Mouse (Mus musculus) embryonic facial prominence, embryonic 13.5 days (tissue): ENCODE data around the gene Atg9a. TPM values are rescaled to one million over a fixed set of nuclear protein-coding genes. Genes with fewer than 3 reads are reported as not detected.
A peak's percentile ranks its signal among the peaks of the same experiment; 100 is the strongest.
"Not testable (repeated sequence)": the region's sequence is repeated elsewhere in the genome, so short reads cannot be mapped to it uniquely, and the experiment has no call there.

Source experiments
- ATAC-seq: fragments of 200-750 bp; cut with Nextera tagmentation; 2 replicates; pipeline ENCODE4 v1.8.0; 2017; ENCODE audit warnings: low read depth; ENCODE audit not compliant: insufficient number of reproducible peaks, insufficient read depth, low FRiP score, low TSS enrichment
- H3K27ac ChIP-seq: fragments of 300-500 bp; sonication (generic); 2 replicates; pipeline ENCODE4 v1.5.1; 2015; ENCODE audit warnings: moderate library complexity, mild to moderate bottlenecking, inconsistent platforms
- H3K27me3 ChIP-seq: fragments of 300-500 bp; sonication (generic); 2 replicates; pipeline ENCODE4 v1.6.1; 2015; ENCODE audit warnings: mild to moderate bottlenecking, inconsistent platforms
- H3K36me3 ChIP-seq: fragments of 300-500 bp; sonication (generic); 2 replicates; pipeline ENCODE4 v1.6.1; 2015; ENCODE audit warnings: mild to moderate bottlenecking, inconsistent platforms
- H3K4me1 ChIP-seq: fragments of 300-500 bp; sonication (generic); 2 replicates; pipeline ENCODE4 v1.6.1; 2015; ENCODE audit warnings: inconsistent platforms
- H3K4me2 ChIP-seq: fragments of 300-500 bp; sonication (generic); 2 replicates; pipeline ENCODE4 v1.6.1; 2015; ENCODE audit warnings: moderate library complexity, mild to moderate bottlenecking, inconsistent platforms
- H3K4me3 ChIP-seq: fragments of 300-500 bp; sonication (generic); 2 replicates; pipeline ENCODE4 v1.5.1; 2015; ENCODE audit warnings: mild to moderate bottlenecking, inconsistent platforms
- H3K9ac ChIP-seq: fragments of 300-500 bp; sonication (generic); 2 replicates; pipeline ENCODE4 v1.6.1; 2015; ENCODE audit warnings: mild to moderate bottlenecking, inconsistent platforms
- H3K9me3 ChIP-seq: fragments of 300-500 bp; sonication (generic); 2 replicates; pipeline ENCODE4 v1.6.1; 2016; ENCODE audit warnings: inconsistent platforms
- WGBS: fragments of 180-500 bp; shearing (Covaris S2); methylation state at CpG from one replicate; pipeline ENCODE4 v1.1.7; 2015; ENCODE audit warnings: mixed read lengths; 5-methylcytosine and 5-hydroxymethylcytosine counted together
- polyA plus RNA-seq: library from polyadenylated mRNA; unstranded; fragments of >200 nt; fragmentation: Nextera tagmentation; extraction: Ambion mirVana; gene quantifications from 2 replicates; pipeline ENCODE4 v1.2.1, GENCODE M21; 2015

Atg9a gene
- polyA plus RNA-seq, result 28.4 and 30.8 TPM in 2 replicates

DNA sequence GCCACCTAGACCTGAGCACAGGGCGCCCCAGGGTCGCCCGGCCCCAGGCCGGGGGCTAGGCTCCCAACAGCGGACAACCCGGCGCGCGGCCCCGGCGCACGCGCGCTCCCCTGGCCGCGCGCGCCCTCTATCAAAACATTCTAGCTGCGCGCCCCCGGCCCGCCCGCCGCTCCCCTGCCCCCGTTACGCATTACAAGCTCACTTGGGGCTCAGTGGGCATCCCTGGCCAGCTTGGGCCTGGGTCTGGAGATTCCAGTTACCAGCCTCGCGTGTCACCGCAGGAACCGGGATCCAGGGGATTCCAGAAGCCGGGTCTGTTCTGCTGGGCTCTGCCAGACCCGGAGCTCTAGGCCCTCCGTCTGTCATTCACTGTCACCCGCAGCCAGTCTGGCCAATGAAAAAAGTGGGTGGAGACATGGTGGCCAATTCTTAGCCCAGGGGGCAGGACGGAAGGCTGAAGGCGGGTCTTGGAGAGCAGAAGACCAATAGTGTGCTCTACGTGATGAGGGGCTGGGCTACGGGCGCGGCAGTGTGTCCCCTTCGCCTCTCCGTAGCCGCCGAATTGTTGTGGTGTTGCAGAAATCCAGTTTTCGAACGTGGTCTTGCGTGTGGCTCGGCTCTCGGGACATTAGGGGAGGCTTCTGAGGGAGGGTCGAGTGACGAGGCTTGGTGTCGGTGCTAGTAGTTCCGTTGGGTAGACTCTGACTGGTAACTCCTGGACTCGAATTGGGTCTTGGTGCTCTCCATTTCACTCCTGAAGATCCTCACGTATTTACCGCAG, at the start of gene Atg9a, which contains the start of gene Ankzf1:
TSS of gene Atg9a (minus strand) at position 575 of the 781 bp plus-strand sequence.
TSS of gene Ankzf1 (plus strand) at position 530 of the 781 bp plus-strand sequence.
- H3K9me3 ChIP-seq, result no peaks in the 10 kb centered on the region
- H3K27me3 ChIP-seq, result no peaks in the 10 kb centered on the region
- H3K4me3 ChIP-seq, result peak within 1 kb of the TSS; percentile 80
- under 1% methylated on average over 56 of the region's 56 CpGs for WGBS
- H3K27ac ChIP-seq, result peak within 1 kb of the TSS; percentile 95
- peak within 1 kb of the TSS; percentile 90 for H3K4me2 ChIP-seq
- peaks cover 43% of the 10 kb centered on the region for H3K36me3 ChIP-seq
- peak; percentile 98 for ATAC-seq
- H3K4me1 ChIP-seq, result peaks cover 21% of the 10 kb centered on the region
- peak within 1 kb of the TSS; percentile 92 for H3K9ac ChIP-seq

DNA sequence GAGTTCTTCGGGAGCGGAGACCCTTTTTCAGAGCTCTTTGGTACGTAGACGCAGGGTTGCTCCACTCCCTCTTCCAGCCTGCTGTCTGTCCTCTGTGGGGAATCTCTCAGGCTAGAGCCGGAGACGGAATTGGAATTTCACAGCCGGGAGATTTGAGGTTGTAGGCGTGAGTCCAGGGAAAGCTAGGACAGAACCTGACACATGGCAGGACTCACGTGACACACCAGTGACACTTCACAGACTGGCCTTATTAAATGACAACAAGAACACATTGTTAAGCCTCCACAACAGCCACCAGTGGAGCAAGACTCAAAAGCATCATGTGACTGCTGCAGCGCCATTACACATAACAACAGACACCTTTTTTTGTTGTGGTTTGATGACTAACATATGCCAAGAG, 47.6 kb upstream of the Atg9a start:
- WGBS, result 84% methylated on average over 10 of the region's 10 CpGs
- H3K4me2 ChIP-seq, result no peak overlapping the region
- ATAC-seq, result no peak

DNA sequence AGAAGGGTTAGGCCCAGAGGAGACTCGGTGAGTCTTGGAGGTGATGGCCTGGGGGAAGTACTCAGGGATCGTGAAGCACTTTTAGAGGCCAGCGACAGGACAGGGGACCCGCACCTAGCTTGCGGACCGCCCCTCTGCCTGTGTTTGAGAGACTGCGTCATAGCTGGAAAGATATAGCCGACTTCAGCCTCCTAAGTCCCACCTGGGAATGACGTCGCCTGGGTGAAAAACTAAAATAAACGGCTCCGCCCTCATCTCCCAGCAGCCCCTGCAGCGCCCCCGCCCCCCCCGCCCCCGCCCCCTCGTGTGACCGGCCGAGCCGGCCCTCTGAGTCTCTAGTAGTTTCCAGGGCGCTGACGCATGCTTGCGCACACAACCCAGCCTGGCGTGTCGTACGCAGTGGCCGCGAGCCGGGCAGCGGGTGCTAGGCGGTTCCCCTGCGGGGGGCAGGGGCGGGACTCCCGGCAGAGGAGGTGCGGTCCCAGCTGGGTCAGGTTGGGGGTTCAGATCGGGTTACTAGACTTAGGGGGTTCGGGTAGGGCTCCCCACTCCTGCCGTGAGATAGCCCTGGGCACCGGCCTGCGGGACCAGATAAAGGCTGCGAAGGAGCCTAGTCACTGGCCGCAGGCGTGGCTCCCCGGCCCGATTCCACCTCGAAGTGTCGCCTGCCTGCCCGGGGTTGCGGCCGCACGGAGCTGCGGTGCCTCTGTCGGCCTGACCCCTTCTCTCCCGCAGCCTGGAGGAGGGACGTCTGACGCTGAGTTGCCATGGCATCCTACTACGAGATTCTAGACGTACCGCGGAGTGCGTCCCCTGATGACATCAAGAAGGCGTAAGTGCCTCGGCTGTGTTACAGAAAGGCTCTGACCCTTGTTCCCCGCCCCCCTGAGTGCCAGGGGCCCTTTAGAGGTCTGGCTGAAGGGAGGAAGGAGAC, 44.4 kb upstream of the Atg9a start, which contains the start of gene Dnajb2:
TSS of gene Dnajb2 (plus strand) at position 290 of the 934 bp plus-strand sequence.
- ATAC-seq, result peak; percentile 82

More for the DNA sequence above, 47.6 kb upstream of the Atg9a start:
- H3K27ac ChIP-seq, result no peak overlapping the region
- peaks cover 51% of the 10 kb centered on the region for H3K36me3 ChIP-seq
- H3K4me1 ChIP-seq, result peaks cover 14% of the 10 kb centered on the region
- no peaks in the 10 kb centered on the region for H3K27me3 ChIP-seq
- no peaks in the 10 kb centered on the region for H3K9me3 ChIP-seq
- H3K9ac ChIP-seq, result no peak overlapping the region
- H3K4me3 ChIP-seq, result no peak overlapping the region

DNA sequence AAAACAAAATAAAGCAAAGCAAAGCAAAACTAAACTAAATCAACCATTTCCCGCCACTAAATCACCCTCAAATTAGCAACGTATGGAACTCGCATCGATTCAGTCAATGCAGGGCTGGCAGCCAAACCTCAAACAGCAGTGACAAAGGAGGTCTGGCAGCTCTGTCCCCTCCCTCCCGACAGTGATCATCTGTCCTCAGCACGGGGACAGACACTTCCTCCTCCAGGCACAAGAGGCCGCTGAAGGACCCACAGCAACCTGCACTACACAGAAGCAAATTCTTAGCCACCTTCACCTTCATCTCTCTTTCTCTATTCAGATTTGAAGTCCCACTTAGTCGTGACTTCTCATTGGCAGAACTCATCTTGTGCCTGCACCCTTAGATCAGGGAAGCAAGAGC, 42.6 kb upstream of the Atg9a start:
- H3K9me3 ChIP-seq, result no peaks in the 10 kb centered on the region
- WGBS, result 2% methylated on average over 8 of the region's 8 CpGs
- peaks cover 12% of the 10 kb centered on the region; the same call in 1 of the 2 replicates for H3K27me3 ChIP-seq
- no peak overlapping the region for H3K9ac ChIP-seq
- no peak overlapping the region for H3K4me2 ChIP-seq
- peaks cover 7% of the 10 kb centered on the region; the same call in 1 of the 2 replicates for H3K36me3 ChIP-seq
- peaks cover 18% of the 10 kb centered on the region for H3K4me1 ChIP-seq
- H3K27ac ChIP-seq, result no peak overlapping the region
- no peak overlapping the region for H3K4me3 ChIP-seq
- ATAC-seq, result no peak

More for the DNA sequence above, 44.4 kb upstream of the Atg9a start, which contains the start of gene Dnajb2:
- Histone ChIP-seq H3K27ac (peak within 1 kb of the TSS; percentile 80), H3K36me3 (peaks cover 22% of the 10 kb centered on the region), H3K4me3 (peak within 1 kb of the TSS; percentile 72), H3K9me3 (no peaks in the 10 kb centered on the region), H3K9ac (peak within 1 kb of the TSS; percentile 91), H3K4me2 (peak within 1 kb of the TSS; percentile 93), H3K27me3 (peaks cover 6% of the 10 kb centered on the region; the same call in 1 of the 2 replicates), H3K4me1 (peaks cover 18% of the 10 kb centered on the region)
- under 1% methylated on average over 63 of the region's 64 CpGs for WGBS

DNA sequence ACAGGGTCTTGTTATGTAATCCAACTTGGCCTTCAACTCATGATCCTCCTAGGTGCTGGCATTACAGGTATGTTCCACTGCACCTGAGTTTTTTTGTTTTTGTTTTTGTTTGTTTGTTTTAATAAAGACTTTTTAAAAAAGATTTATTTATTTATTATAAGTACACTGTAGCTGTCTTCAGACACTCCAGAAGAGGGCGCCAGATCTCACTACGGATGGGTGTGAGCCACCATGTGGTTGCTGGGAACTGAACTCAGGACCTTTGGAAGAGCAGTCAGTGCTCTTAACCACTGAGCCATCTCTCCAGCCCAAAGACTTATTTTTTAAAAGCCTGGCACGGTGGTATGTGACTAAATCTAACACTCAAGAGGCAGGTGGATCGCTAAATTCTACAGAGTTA, 40.5 kb upstream of the Atg9a start:
- ATAC-seq, H3K27ac ChIP-seq, H3K9me3 ChIP-seq, H3K9ac ChIP-seq, H3K36me3 ChIP-seq, H3K4me2 ChIP-seq, H3K4me3 ChIP-seq: not testable (repeated sequence)
- Histone ChIP-seq H3K4me1 (peaks cover 16% of the 10 kb centered on the region), H3K27me3 (peaks cover 14% of the 10 kb centered on the region; the same call in 1 of the 2 replicates)
- 73% methylated on average over 4 of the region's 4 CpGs for WGBS

DNA sequence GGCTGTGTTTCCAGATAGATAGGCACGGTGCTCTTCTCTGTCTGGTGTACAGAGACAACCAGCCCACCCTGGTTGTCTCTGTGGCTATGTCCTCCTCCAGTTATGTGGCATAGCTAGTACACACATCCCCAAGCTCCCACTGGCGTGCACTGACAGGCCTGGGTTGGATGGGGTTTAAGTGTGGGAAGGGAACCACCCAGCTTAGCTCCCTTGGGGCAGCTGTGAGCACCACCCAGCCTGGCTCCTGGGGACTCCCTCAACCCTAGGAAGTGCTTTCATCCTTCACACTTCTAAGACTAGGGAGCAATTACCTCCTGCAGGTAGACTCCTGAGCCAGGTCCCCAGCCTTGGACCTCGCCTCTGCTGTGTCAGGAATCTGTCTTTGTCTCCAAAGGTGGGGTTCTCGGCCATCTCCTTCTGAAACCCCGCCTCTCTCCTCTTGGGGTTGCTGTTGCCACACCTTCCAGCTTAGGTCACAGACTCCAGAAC, 39.7 kb upstream of the Atg9a start, which contains the start of gene A630095N17Rik:
TSS of gene A630095N17Rik (minus strand) at position 439 of the 489 bp plus-strand sequence.
- no peaks in the 10 kb centered on the region for H3K36me3 ChIP-seq
- H3K27ac ChIP-seq, result no peak within 1 kb of the TSS
- ATAC-seq, result no peak
- H3K4me2 ChIP-seq, result no peak within 1 kb of the TSS
- no peaks in the 10 kb centered on the region for H3K9me3 ChIP-seq
- H3K27me3 ChIP-seq, result peaks cover 14% of the 10 kb centered on the region; the same call in 1 of the 2 replicates
- H3K4me3 ChIP-seq, result no peak within 1 kb of the TSS
- 67% methylated on average over 5 of the region's 5 CpGs for WGBS
- H3K4me1 ChIP-seq, result peaks cover 8% of the 10 kb centered on the region
- H3K9ac ChIP-seq, result no peak within 1 kb of the TSS

DNA sequence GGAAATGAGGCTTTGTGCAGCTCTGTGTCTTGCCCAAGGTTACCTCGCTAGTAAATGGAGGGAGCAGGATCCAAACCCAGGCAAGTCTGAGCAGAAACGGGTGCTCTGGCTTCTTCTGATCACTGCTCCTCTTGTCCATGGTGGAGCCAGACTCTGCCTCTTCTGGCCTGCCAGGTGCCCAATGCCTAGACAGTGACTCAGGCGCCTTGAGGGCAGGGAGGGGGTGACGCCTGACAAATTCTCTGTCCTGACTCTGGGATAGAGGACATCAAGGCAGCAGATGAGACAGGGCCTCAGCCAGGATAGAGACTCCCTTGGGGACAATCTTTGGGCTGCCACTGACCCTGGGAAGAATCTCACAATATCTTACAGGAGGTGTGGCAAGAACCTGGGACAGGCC, 39.2 kb upstream of the Atg9a start:
- Histone ChIP-seq H3K36me3 (no peaks in the 10 kb centered on the region), H3K27me3 (peaks cover 14% of the 10 kb centered on the region; the same call in 1 of the 2 replicates), H3K9ac (no peak overlapping the region), H3K4me1 (peaks cover 8% of the 10 kb centered on the region), H3K27ac (no peak overlapping the region), H3K9me3 (no peaks in the 10 kb centered on the region), H3K4me2 (no peak overlapping the region), H3K4me3 (no peak overlapping the region)
- ATAC-seq, result no peak
- 61% methylated on average over 4 of the region's 4 CpGs for WGBS

DNA sequence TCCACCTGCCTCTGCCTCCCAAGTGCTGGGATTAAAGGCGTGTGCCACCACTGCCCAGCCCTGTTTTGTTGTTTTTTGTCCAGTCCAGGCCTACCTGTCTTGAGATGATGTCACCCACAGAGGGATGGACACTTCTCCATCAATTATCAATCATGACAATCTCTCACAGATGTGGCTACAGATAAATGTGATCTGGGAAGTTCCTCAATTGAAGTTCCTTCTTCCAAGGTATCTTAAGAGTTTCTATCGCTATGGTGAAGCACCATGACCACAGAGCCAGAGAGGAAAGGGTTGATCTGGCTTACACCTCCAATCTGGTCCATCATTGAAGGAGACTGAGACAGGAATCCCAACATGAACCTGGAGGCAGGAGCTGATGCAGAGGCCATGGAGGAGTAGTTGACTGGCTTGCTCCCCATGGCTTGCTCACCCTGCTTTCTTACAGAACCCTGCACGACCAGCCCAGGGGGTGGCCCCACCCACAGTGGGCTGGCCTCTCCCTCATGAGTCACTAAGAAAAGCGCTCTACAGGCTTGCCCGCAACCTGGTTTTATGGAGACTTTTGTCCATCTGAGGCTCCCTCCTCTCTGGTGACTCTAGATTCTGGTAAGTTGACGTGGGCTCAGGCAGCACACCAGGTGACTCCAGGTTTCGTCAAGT, 38.5 kb upstream of the Atg9a start:
- Histone ChIP-seq H3K27me3 (peaks cover 14% of the 10 kb centered on the region; the same call in 1 of the 2 replicates), H3K4me1 (peaks cover 3% of the 10 kb centered on the region; the same call in 1 of the 2 replicates), H3K9ac (no peak overlapping the region), H3K4me3 (no peak overlapping the region), H3K27ac (no peak overlapping the region), H3K36me3 (no peaks in the 10 kb centered on the region), H3K9me3 (no peaks in the 10 kb centered on the region), H3K4me2 (no peak overlapping the region)
- 74% methylated on average over 7 of the region's 7 CpGs for WGBS
- no peak for ATAC-seq

DNA sequence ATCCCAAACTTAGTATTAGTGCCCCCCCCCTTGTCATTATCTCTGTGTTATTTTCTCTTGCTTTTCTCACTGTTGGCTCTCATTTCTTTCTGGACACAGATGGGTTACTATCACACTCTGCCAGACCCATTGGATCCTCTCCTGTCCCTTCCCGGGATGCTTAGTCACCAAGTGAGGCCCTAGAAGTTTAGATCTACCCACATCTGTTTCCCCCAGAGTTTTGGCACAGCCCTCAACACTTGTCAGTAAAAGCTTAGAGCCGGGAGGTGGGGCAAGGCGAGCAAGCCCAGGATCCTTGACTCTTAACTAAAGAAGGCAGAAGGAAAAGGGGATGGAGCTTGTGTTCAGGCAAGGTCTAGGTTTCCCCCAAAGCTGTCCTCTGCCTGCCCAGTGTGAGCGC, 37.2 kb upstream of the Atg9a start:
- no peak for ATAC-seq
- H3K27ac ChIP-seq, result no peak overlapping the region
- H3K4me3 ChIP-seq, result no peak overlapping the region
- H3K9me3 ChIP-seq, result no peaks in the 10 kb centered on the region
- H3K27me3 ChIP-seq, result peaks cover 14% of the 10 kb centered on the region; the same call in 1 of the 2 replicates
- H3K9ac ChIP-seq, result no peak overlapping the region
- H3K4me2 ChIP-seq, result no peak overlapping the region
- 0 out of 2 replicates have a peak, but pooled peaks cover 3% of the 10 kb centered on the region for H3K4me1 ChIP-seq
- no peaks in the 10 kb centered on the region for H3K36me3 ChIP-seq
- WGBS, result 69% methylated on average over 4 of the region's 4 CpGs

DNA sequence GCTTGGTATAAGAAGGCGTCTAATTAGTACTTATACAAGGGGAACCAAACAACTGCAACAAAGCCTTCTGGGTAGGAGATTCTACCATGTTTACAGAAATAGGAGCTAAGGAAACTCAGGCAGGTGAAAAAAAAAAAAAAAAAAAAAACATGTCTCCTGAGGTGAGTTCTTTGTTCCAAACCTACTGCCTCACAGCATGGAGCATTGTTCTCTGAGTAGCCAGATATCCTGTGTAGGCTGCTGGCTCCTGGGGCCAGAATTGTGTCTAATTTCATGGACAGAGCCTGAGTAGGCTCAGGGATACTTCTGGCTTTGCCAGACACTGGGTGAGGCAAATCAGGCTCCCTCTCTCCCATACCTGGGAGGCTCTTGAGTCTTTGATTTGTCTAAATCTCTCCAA, 35.7 kb upstream of the Atg9a start:
- Histone ChIP-seq H3K4me1 (no peaks in the 10 kb centered on the region), H3K9ac (no peak overlapping the region), H3K27me3 (peaks cover 15% of the 10 kb centered on the region; the same call in 1 of the 2 replicates), H3K9me3 (no peaks in the 10 kb centered on the region), H3K27ac (no peak overlapping the region), H3K4me3 (no peak overlapping the region), H3K4me2 (no peak overlapping the region), H3K36me3 (no peaks in the 10 kb centered on the region)
- ATAC-seq, result no peak
- WGBS, result 81% methylated on average over 1 of the region's 1 CpGs
